Mouse (Mus musculus): Measurements from ENCODE around the gene Tfpi.
A peak's percentile ranks its signal among the peaks of the same experiment; 100 is the strongest.
"Not testable (repeated sequence)": the region's sequence is repeated elsewhere in the genome, so short reads cannot be mapped to it uniquely, and the experiment has no call there.

Gene Tfpi

DNA sequence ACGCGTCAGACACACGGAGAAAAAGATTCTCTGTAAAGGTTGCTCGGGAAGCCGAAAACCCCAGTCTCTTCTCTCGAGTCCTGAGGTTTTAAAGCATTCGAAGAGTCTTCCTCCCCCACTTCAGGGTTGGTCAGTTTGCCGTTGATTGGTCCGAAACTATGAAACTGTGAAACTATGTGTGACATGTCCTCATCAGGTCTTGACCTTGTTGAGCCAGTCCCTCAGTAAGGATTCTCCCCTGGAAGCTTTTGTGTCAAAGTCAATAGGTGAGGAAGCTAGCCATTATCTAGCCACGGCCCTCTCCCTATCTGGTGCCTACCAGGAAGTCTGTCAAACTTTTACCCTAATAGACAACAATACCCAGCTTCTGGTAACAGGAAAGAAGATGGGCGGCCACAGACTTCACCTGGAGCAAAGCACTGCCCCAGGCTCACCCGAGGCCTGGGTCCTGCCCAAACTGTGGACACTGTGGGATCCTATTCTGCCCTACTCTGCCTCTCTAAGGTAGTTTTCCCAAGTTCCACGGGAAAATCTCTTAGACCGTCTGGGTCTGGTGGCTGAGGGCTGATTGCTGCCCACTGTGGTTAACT is 2.5 kb downstream of the Tfpi start:
- no peak for DNase-seq

- DNase-seq = no peak
Measured at GRCm38 (mm10) chr2:84467391-84467790, 9.2 kb downstream of the Tfpi start.

DNA sequence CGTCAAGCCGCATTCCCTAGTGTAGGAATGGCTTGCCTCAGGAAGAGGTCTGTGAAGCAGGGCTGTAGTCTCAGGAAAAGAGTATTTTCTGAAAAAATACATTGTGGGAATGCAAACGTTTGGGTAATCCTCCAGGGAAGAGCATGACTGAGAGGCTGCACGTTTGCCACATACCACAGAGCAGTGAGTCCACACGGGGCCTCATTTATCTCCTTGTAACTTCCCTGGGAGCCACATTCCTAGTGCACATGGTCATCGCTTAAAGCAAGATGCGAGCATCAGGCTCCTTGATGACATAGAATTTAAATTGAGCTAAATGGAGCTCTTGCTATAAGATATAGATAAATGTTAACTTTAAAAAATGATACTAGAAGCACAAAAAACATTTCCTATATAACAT is 11.6 kb downstream of the Tfpi start:
- DNase-seq = no peak

DNA sequence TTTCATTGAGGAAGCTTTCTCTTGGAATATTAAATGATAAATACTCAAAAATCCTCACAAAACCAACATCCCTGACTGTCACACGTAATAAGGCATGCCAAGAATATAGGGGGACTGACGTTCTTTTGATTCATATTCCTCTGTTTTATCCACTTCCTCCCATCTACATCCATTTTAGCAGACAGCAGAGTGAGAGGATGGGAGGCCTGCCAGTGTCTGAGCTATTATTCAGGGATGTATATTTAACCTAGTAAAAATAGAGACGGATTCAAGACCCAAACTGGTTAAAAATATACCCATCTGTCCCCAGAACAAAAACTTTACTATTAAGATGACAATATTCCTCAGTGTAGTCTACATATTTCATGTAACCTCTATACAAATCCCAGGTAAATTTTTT is 14.2 kb downstream of the Tfpi start:
- no peak for DNase-seq

GRCm38 (mm10) chr2:84459651-84460177 is 16.9 kb downstream of the Tfpi start:
- DNase-seq = no peak

DNA sequence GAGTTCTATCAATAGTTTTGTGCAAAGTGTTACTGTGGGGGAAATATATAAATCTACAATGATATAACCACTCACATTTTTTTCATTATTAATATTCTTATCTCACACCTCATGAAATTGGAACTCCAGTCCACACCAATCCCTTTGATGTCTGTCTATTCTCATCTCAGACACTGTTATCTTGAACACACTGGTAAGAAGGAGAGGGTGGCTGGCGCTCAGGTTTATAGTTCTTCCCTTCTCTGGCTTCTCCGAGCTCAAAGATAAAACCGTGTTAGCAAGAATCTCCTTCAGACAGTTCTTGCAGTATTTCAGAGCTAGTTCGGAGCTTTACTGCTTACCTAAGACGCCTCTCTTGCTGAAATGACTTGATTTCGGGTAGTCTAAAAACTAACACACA is 19.4 kb downstream of the Tfpi start:
- DNase-seq = no peak

DNA sequence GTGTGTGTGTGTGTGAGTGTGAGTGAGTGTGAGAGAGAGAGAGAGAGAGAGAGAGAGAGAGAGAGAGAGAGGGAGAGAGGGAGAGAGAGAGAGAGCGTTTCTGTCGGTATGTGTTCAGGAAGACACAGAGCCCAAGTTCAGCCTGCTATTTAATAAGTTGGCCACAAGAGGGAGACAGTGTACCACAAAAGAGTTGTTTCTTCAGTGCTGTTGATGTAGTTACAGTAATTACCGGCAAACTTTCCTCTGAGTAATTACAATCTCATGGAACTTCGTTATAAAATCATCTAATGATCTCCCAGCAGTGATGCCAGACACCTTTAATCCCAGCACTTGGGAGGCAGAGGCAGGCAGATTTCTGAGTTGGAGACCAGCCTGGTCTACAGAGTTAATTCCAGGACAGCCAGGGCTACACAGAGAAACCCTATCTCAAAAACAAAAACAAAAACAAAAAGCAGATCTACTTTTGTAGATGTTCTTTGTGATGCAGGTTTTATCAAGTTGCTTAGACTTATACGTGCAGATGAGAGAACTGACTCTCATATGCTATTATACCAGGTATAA is 21.3 kb downstream of the Tfpi start:
- DNase-seq = peak; percentile 50

DNA sequence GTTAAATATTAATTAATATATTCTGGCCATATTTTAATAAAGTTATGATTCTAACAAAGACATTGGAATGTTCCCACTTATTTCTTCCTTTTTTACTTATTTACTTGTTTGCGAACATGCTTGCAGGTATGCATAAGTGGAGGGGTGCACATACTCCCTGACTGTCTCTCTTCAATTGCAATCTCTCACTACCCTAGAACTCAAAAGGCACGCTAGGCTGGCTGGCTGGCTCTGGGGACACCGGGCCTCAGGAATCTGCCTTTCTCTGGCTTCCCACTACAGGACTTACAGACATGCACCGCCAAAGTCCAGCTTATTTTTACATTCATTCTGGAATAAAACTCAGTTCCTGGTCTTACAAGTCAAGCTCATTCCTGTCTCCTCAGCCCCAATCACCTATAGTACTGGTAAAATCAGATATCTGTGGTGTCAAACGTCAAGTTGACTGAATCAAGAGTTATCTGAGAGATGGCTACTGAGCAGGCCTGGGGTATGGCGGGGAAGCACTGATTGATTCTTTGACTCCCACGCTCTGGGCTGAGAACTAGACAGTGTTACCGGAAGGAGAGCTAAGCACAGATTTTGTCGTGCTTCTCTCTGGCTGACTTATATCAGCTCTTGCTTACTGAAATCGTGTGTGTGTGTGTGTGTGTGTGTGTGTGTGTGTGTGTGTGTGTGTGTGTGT is 21.9 kb downstream of the Tfpi start:
- DNase-seq = no peak

- peak; percentile 23 for DNase-seq
Measured at GRCm38 (mm10) chr2:84454051-84454450, 22.5 kb downstream of the Tfpi start.

DNA sequence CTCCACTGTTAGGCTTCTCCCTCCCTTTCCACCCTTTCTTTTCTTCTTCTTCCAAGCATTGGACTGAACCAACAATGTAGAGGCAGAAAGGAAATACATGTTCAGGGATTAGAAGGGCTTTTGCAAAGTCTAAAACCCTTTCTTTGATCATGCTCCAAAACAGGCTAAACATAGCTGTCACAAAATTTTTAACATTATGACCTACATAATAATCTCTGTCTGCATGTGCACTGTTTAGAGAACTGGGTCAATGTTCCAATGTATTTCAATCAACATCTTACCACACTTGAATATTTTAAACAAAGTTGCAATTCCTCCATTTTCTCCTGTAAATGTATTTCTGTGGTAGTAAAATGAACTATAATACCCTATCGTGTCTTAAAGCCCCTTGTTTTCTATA is 31.1 kb downstream of the Tfpi start:
- no peak for DNase-seq

DNA sequence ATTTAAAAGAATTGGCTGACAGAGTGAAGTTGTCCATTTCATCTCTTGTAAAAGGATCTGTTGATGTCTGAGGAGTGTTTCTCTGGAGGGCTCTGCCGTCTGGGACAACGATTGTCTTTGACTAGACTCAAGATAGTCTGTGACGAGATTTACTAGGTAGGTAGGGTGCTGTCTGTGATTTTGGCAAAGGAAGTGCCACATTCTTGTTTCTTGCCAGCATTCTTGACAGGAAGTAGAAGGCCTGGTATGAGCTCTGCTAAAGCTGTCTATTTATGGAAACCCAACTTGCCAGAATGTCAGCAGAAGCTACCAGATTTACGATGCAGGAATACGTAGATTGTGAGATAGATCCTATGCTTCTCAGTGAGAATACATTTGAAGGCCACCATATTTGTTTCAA is 34.6 kb downstream of the Tfpi start:
- no peak for DNase-seq

GRCm38 (mm10) chr2:84429724-84430123 is 46.9 kb downstream of the Tfpi start:
- peak; percentile 14 for DNase-seq

DNA sequence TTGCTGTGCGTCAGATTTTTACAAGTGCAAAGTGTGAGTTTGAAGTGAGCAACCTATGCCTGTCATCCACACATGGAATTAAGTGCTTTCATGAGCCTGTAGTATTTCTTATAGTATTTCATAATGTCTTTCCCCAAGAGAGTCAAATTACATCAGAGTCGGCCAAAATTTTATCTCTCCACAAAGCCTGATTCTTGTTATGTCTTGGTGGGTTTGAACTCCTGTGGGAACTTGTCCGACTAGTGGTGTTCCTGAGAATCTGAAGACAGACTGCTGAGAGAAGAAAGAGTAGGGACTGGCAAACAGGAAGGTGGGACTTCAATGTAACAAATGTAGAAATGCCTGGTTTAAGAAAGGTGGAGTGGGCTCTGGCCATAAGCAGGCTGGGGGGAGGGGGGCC is 47.7 kb downstream of the Tfpi start:
- no peak for DNase-seq

DNA sequence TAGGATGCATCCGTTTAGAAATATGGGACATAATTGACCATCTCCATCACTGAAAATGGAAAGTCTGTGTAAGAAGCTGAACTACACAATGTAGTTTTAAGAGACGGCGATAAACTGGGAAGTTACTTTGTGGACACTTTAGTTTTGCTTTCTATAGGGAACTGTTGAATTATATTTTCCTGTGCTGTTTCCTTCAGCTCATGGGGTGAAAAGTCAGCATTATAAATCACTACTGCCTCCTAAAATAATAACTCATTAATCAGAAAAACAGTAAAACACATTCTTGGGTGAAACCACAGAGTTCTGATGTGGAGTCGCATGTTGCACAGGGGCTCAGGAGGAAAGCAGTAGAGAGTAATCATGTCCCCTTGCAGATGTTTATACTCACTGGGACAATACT is 50.0 kb downstream of the Tfpi start:
- DNase-seq = no peak

DNA sequence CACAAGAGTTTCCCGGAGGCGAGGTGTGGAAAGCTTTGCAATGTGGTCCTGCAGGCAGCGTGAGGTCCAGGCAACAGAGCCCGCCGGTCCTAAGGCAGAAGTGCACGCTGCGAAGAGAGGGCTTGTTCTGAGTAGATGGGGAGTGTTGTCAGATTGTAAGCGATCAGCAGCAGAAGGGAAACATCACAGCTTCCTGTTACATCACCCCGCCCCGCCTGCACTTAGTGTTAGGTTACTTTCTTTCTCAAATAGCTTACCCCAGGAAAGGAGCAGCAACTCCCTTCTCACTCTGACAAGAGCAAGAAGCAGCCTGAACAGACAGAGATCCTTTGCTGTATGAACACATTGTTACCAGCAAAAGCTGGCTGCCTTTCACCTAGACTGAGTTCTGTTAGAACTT is 51.4 kb downstream of the Tfpi start, which contains the start of gene Calcrl:
Gene Calcrl, minus strand, starts transcription at position 274 of the 400 bp plus-strand sequence.
- DNase-seq = peak; percentile 77

GRCm38 (mm10) chr2:84416501-84416900 is 60.1 kb downstream of the Tfpi start:
- no peak for DNase-seq

GRCm38 (mm10) chr2:84409796-84410592 is 66.6 kb downstream of the Tfpi start:
- no peak for DNase-seq

GRCm38 (mm10) chr2:84404834-84405233 is 71.7 kb downstream of the Tfpi start:
- no peak for DNase-seq

GRCm38 (mm10) chr2:84402713-84403112 is 73.9 kb downstream of the Tfpi start:
- no peak for DNase-seq

DNA sequence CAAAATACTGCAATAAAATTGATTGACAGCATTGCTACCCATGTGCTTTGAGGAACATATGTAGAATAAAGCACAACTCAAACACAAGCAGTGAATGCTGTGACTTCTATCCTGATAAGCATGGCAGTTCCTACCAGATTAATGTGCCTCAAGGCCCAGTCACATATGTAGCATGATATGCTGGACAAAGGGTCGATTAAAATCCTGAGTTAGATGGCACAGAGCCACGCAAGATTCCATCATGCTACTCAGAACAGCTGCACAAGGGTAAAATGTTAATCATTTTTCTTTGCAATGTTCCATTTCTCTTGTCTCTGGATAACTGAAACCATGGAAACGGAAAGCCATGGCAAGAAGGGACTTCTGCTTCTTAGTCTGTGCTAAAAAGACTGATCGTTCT is 80.0 kb downstream of the Tfpi start:
- DNase-seq = no peak

- no peak for DNase-seq
Measured at GRCm38 (mm10) chr2:84393236-84393635, 83.3 kb downstream of the Tfpi start.

- no peak for DNase-seq
Measured at GRCm38 (mm10) chr2:84389075-84389474, 87.5 kb downstream of the Tfpi start.

DNA sequence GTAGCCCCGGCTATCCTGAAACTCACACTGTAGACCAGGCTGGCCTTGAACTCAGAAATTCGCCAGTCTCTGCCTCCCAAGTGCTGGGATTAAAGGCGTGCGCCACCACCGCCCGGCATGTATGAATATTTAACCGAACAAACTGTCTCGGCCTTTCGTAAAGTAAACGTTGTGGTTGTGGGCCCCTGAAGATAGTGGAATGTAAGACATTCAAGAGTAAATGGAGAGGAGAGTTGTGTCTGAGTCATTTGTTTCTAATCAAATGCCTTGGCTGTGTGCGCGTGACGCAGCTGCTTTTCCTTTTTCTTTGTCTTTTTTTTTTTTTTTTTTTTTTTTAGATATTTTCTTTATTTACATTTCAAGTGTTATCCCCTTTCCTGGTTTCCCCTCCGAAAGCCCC is 88.0 kb downstream of the Tfpi start:
- not testable (repeated sequence) for DNase-seq

- DNase-seq = no peak
Measured at GRCm38 (mm10) chr2:84388023-84388416, 88.6 kb downstream of the Tfpi start.

All from layer of hippocampus, adult 9-11 months (tissue).